Mouse (Mus musculus) lung, postnatal 0 days (tissue): ENCODE results near the gene Fbxl5.

Source experiments
- CTCF ChIP-seq: IDR thresholded peaks from 2 replicates; pipeline ENCODE4 v1.5.1; 2016; ENCODE audit warnings: antibody characterized with exemption, mild to moderate bottlenecking
- EP300 ChIP-seq: IDR thresholded peaks from 2 replicates; pipeline ENCODE4 v1.6.1; 2016; ENCODE audit warnings: antibody characterized with exemption, mild to moderate bottlenecking, control low read depth

- TF ChIP-seq CTCF, result no peak
- TF ChIP-seq EP300, result peak; percentile 98
These were observed 34.3 kb upstream of the Fbxl5 start for GRCm38 (mm10) chr5:43855769-43856168.
